Mouse (Mus musculus) bone marrow macrophage, adult 2 months (primary cell): Measurements from ENCODE around the gene Rap1b.

Experiments used
- CTCF ChIP-seq: IDR thresholded peaks from 2 replicates; pipeline ENCODE4 v1.5.1; 2012; ENCODE audit warnings: low read depth, mild to moderate bottlenecking, low read length, moderate library complexity
- POLR2A ChIP-seq: IDR thresholded peaks from 2 replicates; pipeline ENCODE4 v1.6.1; 2012; ENCODE audit warnings: mild to moderate bottlenecking, low read depth, low read length, borderline replicate concordance

GRCm38 (mm10) chr10:117764598-117764997 lies 81.2 kb downstream of the Rap1b start:
- TF ChIP-seq CTCF (no peak), POLR2A (no peak)
